29 mouse cellular contexts compared by ENCODE assay signal in the genomic region with DNA sequence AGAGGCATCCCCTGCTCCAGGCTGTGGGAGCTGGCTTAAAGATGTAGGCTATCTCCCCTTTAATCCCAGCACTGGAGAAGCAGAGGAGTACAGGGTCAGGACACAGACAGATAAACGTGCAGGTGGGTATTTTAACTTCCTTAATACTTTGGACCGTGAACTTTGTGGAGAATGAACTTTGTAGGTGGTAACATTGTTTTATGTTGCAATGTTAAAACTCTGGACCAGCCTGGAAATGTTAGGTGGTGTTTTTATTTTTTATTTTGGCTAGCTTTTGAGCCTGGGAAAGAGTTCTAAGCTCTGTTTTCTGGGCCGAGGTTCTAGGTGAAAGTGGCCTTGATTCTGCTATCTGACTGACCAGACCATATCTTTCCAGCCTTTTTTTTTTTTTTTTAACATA. TPM values are rescaled to one million over a fixed set of nuclear protein-coding genes. Genes with fewer than 3 reads are reported as not detected.
DNase-seq lines count a peak whose midpoint lies in the region; ATAC-seq and TF ChIP-seq lines count a peak whose summit lies in the region.
"Had no signal": no experiment of that assay in that cellular context is flagged by ENCODE, and none has a peak within 500 bp of the region (broad histone marks: within the 10 kb centered on the region; RNA-seq: fewer than 3 reads in every experiment).

No protein-coding gene starts in this region.

- no peak overlapping the region for H3K4me2 ChIP-seq in midbrain, embryonic 16.5 days (ENCODE audit: low read length)
- peak overlapping the region; percentile 38 for H3K4me2 ChIP-seq in liver, embryonic 11.5 days

- no peak for TF ChIP-seq POLR2A in small intestine, adult 2 months (IDR thresholded peaks at IDR 0.05; ENCODE audit: low read depth, low read length)

- no peak for ATAC-seq in midbrain, embryonic 16.5 days
- ATAC-seq in liver, embryonic 11.5 days (replicated peaks; ENCODE audit: low FRiP score) = no peak
- ATAC-seq: forebrain, postnatal 0 days; lung, postnatal 0 days had no signal

- 0 out of 2 replicates have a peak overlapping the region, but pooled peaks have one; percentile 28 for H3K9ac ChIP-seq in midbrain, embryonic 16.5 days (ENCODE audit: low read depth, low read length)
- no peak overlapping the region for H3K9ac ChIP-seq in liver, embryonic 11.5 days (ENCODE audit: low read depth, low read length)
- H3K9ac ChIP-seq: embryonic facial prominence, embryonic 13.5 days; forebrain, postnatal 0 days; hindbrain, embryonic 15.5 days had no signal

- no peaks in the 10 kb centered on the region for H3K27me3 ChIP-seq in heart, embryonic 10.5 days (ENCODE audit: insufficient read depth, poor library complexity, severe bottlenecking)
- no peaks in the 10 kb centered on the region for H3K27me3 ChIP-seq in midbrain, embryonic 16.5 days (ENCODE audit: control insufficient read depth, insufficient read depth, low read depth, low read length)
- H3K27me3 ChIP-seq in midbrain, embryonic 10.5 days (ENCODE audit: low read depth, poor library complexity, severe bottlenecking) = no peaks in the 10 kb centered on the region
- no peaks in the 10 kb centered on the region for H3K27me3 ChIP-seq in liver, embryonic 11.5 days (replicated peaks; ENCODE audit: control insufficient read depth, insufficient read depth, low read length)
- no peaks in the 10 kb centered on the region for H3K27me3 ChIP-seq in small intestine, adult 2 months (ENCODE audit: control insufficient read depth, insufficient read depth, low read length)
- H3K27me3 ChIP-seq: embryonic facial prominence, embryonic 13.5 days; hindbrain, embryonic 15.5 days had no signal

- H3K36me3 ChIP-seq in heart, embryonic 10.5 days = peaks cover 20% of the 10 kb centered on the region
- H3K36me3 ChIP-seq in midbrain, embryonic 16.5 days (ENCODE audit: control insufficient read depth, insufficient read depth, low read length) = peaks cover 8% of the 10 kb centered on the region
- peaks cover 20% of the 10 kb centered on the region for H3K36me3 ChIP-seq in midbrain, embryonic 10.5 days
- peaks cover 7% of the 10 kb centered on the region; the same call in 1 of the 2 replicates for H3K36me3 ChIP-seq in liver, embryonic 11.5 days (ENCODE audit: control insufficient read depth, insufficient read depth, low read length)
- peaks cover 19% of the 10 kb centered on the region for H3K36me3 ChIP-seq in small intestine, adult 2 months (ENCODE audit: control insufficient read depth, insufficient read depth, low read length)

- WGBS in heart, embryonic 10.5 days = 74% methylated on average over 3 of the region's 3 CpGs
- WGBS in midbrain, embryonic 16.5 days = 88% methylated on average over 3 of the region's 3 CpGs
- 89% methylated on average over 3 of the region's 3 CpGs for WGBS in midbrain, embryonic 10.5 days
- 74% methylated on average over 3 of the region's 3 CpGs for WGBS in liver, embryonic 11.5 days
- WGBS in small intestine, adult 2 months = 27% methylated on average over 3 of the region's 3 CpGs

- DNase-seq in heart, embryonic 10.5 days (ENCODE audit: low spot score) = peak; percentile 66
- no peak for DNase-seq in heart, postnatal 10 days
- DNase-seq in midbrain, embryonic 10.5 days (ENCODE audit: low spot score) = no peak
- DNase-seq in liver, embryonic 11.5 days (ENCODE audit: low spot score) = no peak
- DNase-seq in thymus, postnatal 0 days (ENCODE audit: low spot score) = no peak
- no peak for DNase-seq in spleen, postnatal 36 days (ENCODE audit: low spot score in 2 of 2)
- DNase-seq: cerebellum, adult 11 months; cerebellum, postnatal 14 days; forebrain, postnatal 0 days; gastrocnemius, postnatal 36 days; kidney, adult 18-20 months; midbrain, embryonic 14.5 days; right cerebral cortex, postnatal 25 days; thymus, postnatal 36 days had no signal

- no peak for TF ChIP-seq CTCF in small intestine, adult 2 months (IDR thresholded peaks at IDR 0.05; ENCODE audit: extremely low read depth, insufficient read length, insufficient replicate concordance, low read depth, low read length)

- H3K4me3 ChIP-seq in heart, embryonic 10.5 days = no peak overlapping the region
- H3K4me3 ChIP-seq in midbrain, embryonic 16.5 days (ENCODE audit: low read depth, low read length) = no peak overlapping the region
- H3K4me3 ChIP-seq in midbrain, embryonic 10.5 days = no peak overlapping the region
- no peak overlapping the region for H3K4me3 ChIP-seq in liver, embryonic 11.5 days (ENCODE audit: low read depth, low read length)
- no peak overlapping the region for H3K4me3 ChIP-seq in small intestine, adult 2 months (ENCODE audit: low read depth, low read length)
- H3K4me3 ChIP-seq: embryonic facial prominence, embryonic 13.5 days; hindbrain, embryonic 15.5 days had no signal

- no peak overlapping the region for H3K27ac ChIP-seq in heart, embryonic 10.5 days
- H3K27ac ChIP-seq in midbrain, embryonic 16.5 days (ENCODE audit: low read length) = no peak overlapping the region
- no peak overlapping the region for H3K27ac ChIP-seq in midbrain, embryonic 10.5 days (replicated peaks)
- H3K27ac ChIP-seq in liver, embryonic 11.5 days (ENCODE audit: low read depth, low read length) = no peak overlapping the region
- H3K27ac ChIP-seq in small intestine, adult 2 months (ENCODE audit: insufficient read depth, low read depth, low read length) = peak overlapping the region; percentile 92
- H3K27ac ChIP-seq: embryonic facial prominence, embryonic 13.5 days; hindbrain, embryonic 15.5 days; kidney, postnatal 0 days; stomach, postnatal 0 days had no signal

- no peaks in the 10 kb centered on the region for H3K9me3 ChIP-seq in heart, embryonic 10.5 days
- no peaks in the 10 kb centered on the region for H3K9me3 ChIP-seq in midbrain, embryonic 16.5 days (replicated peaks; ENCODE audit: control insufficient read depth, low read length, poor library complexity, severe bottlenecking)
- H3K9me3 ChIP-seq in midbrain, embryonic 10.5 days (replicated peaks) = no peaks in the 10 kb centered on the region
- no peaks in the 10 kb centered on the region for H3K9me3 ChIP-seq in liver, embryonic 11.5 days (ENCODE audit: control insufficient read depth, low read length)
- H3K9me3 ChIP-seq: embryonic facial prominence, embryonic 13.5 days; hindbrain, embryonic 15.5 days had no signal

- intact Hi-C loops in heart, postnatal 10 days (cut with DNase I) = loop anchor here (5.0 kb wide), 1 partner anchor 36 kb away; no protein-coding TSS in a partner anchor

- peaks cover 18% of the 10 kb centered on the region for H3K4me1 ChIP-seq in heart, embryonic 10.5 days
- H3K4me1 ChIP-seq in midbrain, embryonic 16.5 days (ENCODE audit: control insufficient read depth, insufficient read depth, low read length) = peaks cover 11% of the 10 kb centered on the region
- peaks cover 25% of the 10 kb centered on the region for H3K4me1 ChIP-seq in midbrain, embryonic 10.5 days
- H3K4me1 ChIP-seq in liver, embryonic 11.5 days (replicated peaks; ENCODE audit: control insufficient read depth, insufficient read depth, low read length) = peaks cover 8% of the 10 kb centered on the region
- H3K4me1 ChIP-seq in small intestine, adult 2 months (ENCODE audit: control insufficient read depth, insufficient read depth, insufficient read length, low read length) = peaks cover 11% of the 10 kb centered on the region; the same call in 1 of the 2 replicates

RNA-seq across cellular contexts. Expression of gene Chkb, which starts 1.6 kb away (rescaled TPM):
- 64.7 and 64.8 TPM in 2 replicates for polyA plus RNA-seq in heart, embryonic 10.5 days (2016; fragmentation: Nextera tagmentation; extraction: Ambion mirVana)
- 10 to 100 TPM; 71.8 to 73.9 TPM for total RNA-seq in heart, postnatal 10 days (2021)
- 88.3 and 95.2 TPM in 2 replicates for polyA plus RNA-seq in midbrain, embryonic 16.5 days (2015; fragmentation: Nextera tagmentation; extraction: Ambion mirVana)
- 44.1 and 53.4 TPM in 2 replicates for polyA plus RNA-seq in midbrain, embryonic 10.5 days (2016; fragmentation: Nextera tagmentation; extraction: Ambion mirVana)
- 43.5 and 47.5 TPM in 2 replicates for polyA plus RNA-seq in liver, embryonic 11.5 days (2014; fragmentation: Nextera tagmentation; extraction: Ambion mirVana)
- polyA plus RNA-seq in small intestine, adult 2 months (2012; rRNA removed) = 45.6 and 104 TPM in 2 replicates
- 62.6 and 70.8 TPM in 2 replicates for polyA plus RNA-seq in thymus, postnatal 0 days (2015; fragmentation: Nextera tagmentation; extraction: Ambion mirVana)

RNA-seq across cellular contexts. Expression of gene Gm44502, which starts 1.8 kb away (rescaled TPM):
- 0.38 and 0.58 TPM in 2 replicates for polyA plus RNA-seq in heart, embryonic 10.5 days (2016; fragmentation: Nextera tagmentation; extraction: Ambion mirVana)
- total RNA-seq in heart, postnatal 10 days (2021) = 10 to 100 TPM; 14.6 to 15.4 TPM
- polyA plus RNA-seq in midbrain, embryonic 16.5 days (2015; fragmentation: Nextera tagmentation; extraction: Ambion mirVana) = not detected in 2 replicates
- polyA plus RNA-seq in midbrain, embryonic 10.5 days (2016; fragmentation: Nextera tagmentation; extraction: Ambion mirVana) = 0.20 TPM in 1 of 2 replicates, not detected in the other
- not detected in 2 replicates for polyA plus RNA-seq in liver, embryonic 11.5 days (2014; fragmentation: Nextera tagmentation; extraction: Ambion mirVana)
- 3.0 and 5.0 TPM in 2 replicates for polyA plus RNA-seq in small intestine, adult 2 months (2012; rRNA removed)
- polyA plus RNA-seq in thymus, postnatal 0 days (2015; fragmentation: Nextera tagmentation; extraction: Ambion mirVana) = not detected in 2 replicates
- total RNA-seq: layer of hippocampus, postnatal 25 days; left cerebral cortex, postnatal 14 days had no signal
- polyA plus RNA-seq: embryonic facial prominence, embryonic 13.5 days; forebrain, postnatal 0 days; hindbrain, embryonic 15.5 days; kidney, postnatal 0 days; lung, postnatal 0 days; midbrain, embryonic 14.5 days; stomach, postnatal 0 days had no signal

RNA-seq across cellular contexts. Expression of gene C730034F03Rik, which starts 1.9 kb away (rescaled TPM):
- 2.7 and 3.4 TPM in 2 replicates for polyA plus RNA-seq in heart, embryonic 10.5 days (2016; fragmentation: Nextera tagmentation; extraction: Ambion mirVana)
- total RNA-seq in heart, postnatal 10 days (2021) = 1 to 10 TPM; 1.9 to 2.4 TPM
- 6.5 and 7.3 TPM in 2 replicates for polyA plus RNA-seq in midbrain, embryonic 16.5 days (2015; fragmentation: Nextera tagmentation; extraction: Ambion mirVana)
- polyA plus RNA-seq in midbrain, embryonic 10.5 days (2016; fragmentation: Nextera tagmentation; extraction: Ambion mirVana) = 4.7 and 5.4 TPM in 2 replicates
- 2.0 and 2.8 TPM in 2 replicates for polyA plus RNA-seq in liver, embryonic 11.5 days (2014; fragmentation: Nextera tagmentation; extraction: Ambion mirVana)
- 0.17 and 0.76 TPM in 2 replicates for polyA plus RNA-seq in small intestine, adult 2 months (2012; rRNA removed)
- 2.5 and 5.1 TPM in 2 replicates for polyA plus RNA-seq in thymus, postnatal 0 days (2015; fragmentation: Nextera tagmentation; extraction: Ambion mirVana)

RNA-seq across cellular contexts. Expression of gene Cpt1b, which starts 5.6 kb away (rescaled TPM):
- 73.9 and 147 TPM in 2 replicates for polyA plus RNA-seq in heart, embryonic 10.5 days (2016; fragmentation: Nextera tagmentation; extraction: Ambion mirVana)
- total RNA-seq in heart, postnatal 10 days (2021) = 100 to 1,000 TPM; 700 to 720 TPM
- polyA plus RNA-seq in midbrain, embryonic 16.5 days (2015; fragmentation: Nextera tagmentation; extraction: Ambion mirVana) = 0.96 and 1.2 TPM in 2 replicates
- 0.83 and 0.97 TPM in 2 replicates for polyA plus RNA-seq in midbrain, embryonic 10.5 days (2016; fragmentation: Nextera tagmentation; extraction: Ambion mirVana)
- 3.5 and 3.9 TPM in 2 replicates for polyA plus RNA-seq in liver, embryonic 11.5 days (2014; fragmentation: Nextera tagmentation; extraction: Ambion mirVana)
- 1.4 and 3.4 TPM in 2 replicates for polyA plus RNA-seq in small intestine, adult 2 months (2012; rRNA removed)
- 0.46 and 0.96 TPM in 2 replicates for polyA plus RNA-seq in thymus, postnatal 0 days (2015; fragmentation: Nextera tagmentation; extraction: Ambion mirVana)

RNA-seq across cellular contexts. Expression of gene Syce3, which starts 21.0 kb away (rescaled TPM):
- not detected in 2 replicates for polyA plus RNA-seq in heart, embryonic 10.5 days (2016; fragmentation: Nextera tagmentation; extraction: Ambion mirVana)
- total RNA-seq in heart, postnatal 10 days (2021) = not detected
- polyA plus RNA-seq in midbrain, embryonic 16.5 days (2015; fragmentation: Nextera tagmentation; extraction: Ambion mirVana) = not detected in 2 replicates
- polyA plus RNA-seq in midbrain, embryonic 10.5 days (2016; fragmentation: Nextera tagmentation; extraction: Ambion mirVana) = not detected in 2 replicates
- polyA plus RNA-seq in liver, embryonic 11.5 days (2014; fragmentation: Nextera tagmentation; extraction: Ambion mirVana) = not detected in 2 replicates
- 0.60 and 0.93 TPM in 2 replicates for polyA plus RNA-seq in small intestine, adult 2 months (2012; rRNA removed)
- not detected in 2 replicates for polyA plus RNA-seq in thymus, postnatal 0 days (2015; fragmentation: Nextera tagmentation; extraction: Ambion mirVana)
- total RNA-seq: adrenal gland, adult 18-20 months; forebrain, postnatal 0 days; gastrocnemius, postnatal 36 days; heart, adult 8-10 months; heart, postnatal 25 days; layer of hippocampus, postnatal 25 days; left cerebral cortex, postnatal 14 days; neutrophil, adult 5-6 weeks had no signal
- polyA plus RNA-seq: embryonic facial prominence, embryonic 13.5 days; forebrain, postnatal 0 days; hindbrain, embryonic 15.5 days; kidney, postnatal 0 days; limb, embryonic 14.5 days; lung, postnatal 0 days; midbrain, embryonic 14.5 days; myocyte; stomach, postnatal 0 days had no signal
